Mouse (Mus musculus): ENCODE results near the gene Mcoln1.

- TF ChIP-seq CTCF (conservative IDR thresholded peaks at IDR 0.05; ENCODE audit: insufficient read depth, insufficient read length, low read depth, low read length) (no peak), POLR2A (IDR thresholded peaks at IDR 0.05; ENCODE audit: low read depth, low read length) (no peak)
Measured at GRCm38 (mm10) chr8:3475715-3476429, 24.4 kb upstream of the Mcoln1 start.
